Mouse (Mus musculus): ENCODE data around the gene Kremen2. TPM values are rescaled to one million over a fixed set of nuclear protein-coding genes. Genes with fewer than 3 reads are reported as not detected.
A peak's percentile ranks its signal among the peaks of the same experiment; 100 is the strongest.
"Not testable (repeated sequence)": the region's sequence is repeated elsewhere in the genome, so short reads cannot be mapped to it uniquely, and the experiment has no call there.

Kremen2 gene
- polyA plus RNA-seq, 1 experiment: 0.96 TPM

GRCm38 (mm10) chr17:23783352-23783751 is 37.7 kb upstream of the Kremen2 start:
- Histone ChIP-seq H3K4me3 (ENCODE audit: insufficient read depth, low read length) (no peak overlapping the region), H3K27ac (ENCODE audit: insufficient read depth, low read length) (no peak overlapping the region), H3K4me1 (ENCODE audit: control insufficient read depth, insufficient read depth, low read length) (no peaks in the 10 kb centered on the region)
- TF ChIP-seq POLR2A (IDR thresholded peaks at IDR 0.05; ENCODE audit: extremely low read depth, insufficient read depth, low read length): no peak
- TF ChIP-seq CTCF (IDR thresholded peaks at IDR 0.05; ENCODE audit: extremely low read depth, insufficient read depth, low read length): no peak

GRCm38 (mm10) chr17:23778447-23778846 is 32.8 kb upstream of the Kremen2 start:
- H3K4me1 ChIP-seq (ENCODE audit: control insufficient read depth, insufficient read depth, low read length): 0 out of 2 replicates have a peak, but pooled peaks cover 2% of the 10 kb centered on the region
- H3K4me3 ChIP-seq (ENCODE audit: insufficient read depth, low read length): no peak overlapping the region
- no peak overlapping the region for H3K27ac ChIP-seq (ENCODE audit: insufficient read depth, low read length)
- TF ChIP-seq CTCF (IDR thresholded peaks at IDR 0.05; ENCODE audit: extremely low read depth, insufficient read depth, low read length): no peak
- no peak for TF ChIP-seq POLR2A (IDR thresholded peaks at IDR 0.05; ENCODE audit: extremely low read depth, insufficient read depth, low read length)

- Histone ChIP-seq H3K27ac (ENCODE audit: insufficient read depth, low read length) (no peak overlapping the region), H3K4me3 (ENCODE audit: insufficient read depth, low read length) (no peak overlapping the region), H3K4me1 (ENCODE audit: control insufficient read depth, insufficient read depth, low read length) (0 out of 2 replicates have a peak, but pooled peaks cover 2% of the 10 kb centered on the region)
- no peak for TF ChIP-seq CTCF (IDR thresholded peaks at IDR 0.05; ENCODE audit: extremely low read depth, insufficient read depth, low read length)
Observed at GRCm38 (mm10) chr17:23777141-23777540, 31.5 kb upstream of the Kremen2 start.

- TF ChIP-seq POLR2A (IDR thresholded peaks at IDR 0.05; ENCODE audit: extremely low read depth, insufficient read depth, low read length) (no peak), CTCF (IDR thresholded peaks at IDR 0.05; ENCODE audit: extremely low read depth, insufficient read depth, low read length) (no peak)
- no peak overlapping the region for H3K27ac ChIP-seq (ENCODE audit: insufficient read depth, low read length)
- H3K4me3 ChIP-seq (ENCODE audit: insufficient read depth, low read length): no peak overlapping the region
- H3K4me1 ChIP-seq (ENCODE audit: control insufficient read depth, insufficient read depth, low read length): 0 out of 2 replicates have a peak, but pooled peaks cover 2% of the 10 kb centered on the region
Observed at GRCm38 (mm10) chr17:23776216-23776615, 30.6 kb upstream of the Kremen2 start.

- no peak overlapping the region for H3K4me3 ChIP-seq (ENCODE audit: insufficient read depth, low read length)
- TF ChIP-seq POLR2A (IDR thresholded peaks at IDR 0.05; ENCODE audit: extremely low read depth, insufficient read depth, low read length): no peak
- TF ChIP-seq CTCF (IDR thresholded peaks at IDR 0.05; ENCODE audit: extremely low read depth, insufficient read depth, low read length): peak; percentile 82
- H3K27ac ChIP-seq (ENCODE audit: insufficient read depth, low read length): no peak overlapping the region
- H3K4me1 ChIP-seq (ENCODE audit: control insufficient read depth, insufficient read depth, low read length): peaks cover 6% of the 10 kb centered on the region; the same call in 1 of the 2 replicates
Observed at GRCm38 (mm10) chr17:23774090-23774489, 28.5 kb upstream of the Kremen2 start.

GRCm38 (mm10) chr17:23773676-23774075 is 28.0 kb upstream of the Kremen2 start:
- no peak for TF ChIP-seq POLR2A (IDR thresholded peaks at IDR 0.05; ENCODE audit: extremely low read depth, insufficient read depth, low read length)
- peaks cover 6% of the 10 kb centered on the region; the same call in 1 of the 2 replicates for H3K4me1 ChIP-seq (ENCODE audit: control insufficient read depth, insufficient read depth, low read length)

GRCm38 (mm10) chr17:23772219-23772556 is 26.6 kb upstream of the Kremen2 start:
- H3K27ac ChIP-seq (ENCODE audit: insufficient read depth, low read length); H3K4me1 ChIP-seq (ENCODE audit: control insufficient read depth, insufficient read depth, low read length): not testable (repeated sequence)
- H3K4me3 ChIP-seq (ENCODE audit: insufficient read depth, low read length): peak overlapping the region; percentile 97; the same call in 1 of the 2 replicates

More at GRCm38 (mm10) chr17:23773676-23774075, 28.0 kb upstream of the Kremen2 start:
- H3K27ac ChIP-seq (ENCODE audit: insufficient read depth, low read length): no peak overlapping the region
- H3K4me3 ChIP-seq (ENCODE audit: insufficient read depth, low read length): no peak overlapping the region

- TF ChIP-seq CTCF (IDR thresholded peaks at IDR 0.05; ENCODE audit: extremely low read depth, insufficient read depth, low read length): no peak
- peak; percentile 75; the same call in 1 of the 2 replicates for TF ChIP-seq POLR2A (IDR thresholded peaks at IDR 0.05; ENCODE audit: extremely low read depth, insufficient read depth, low read length)
- Histone ChIP-seq H3K4me3 (ENCODE audit: insufficient read depth, low read length) (peak within 1 kb of the TSS; percentile 97), H3K4me1 (ENCODE audit: control insufficient read depth, insufficient read depth, low read length) (peaks cover 6% of the 10 kb centered on the region), H3K27ac (ENCODE audit: insufficient read depth, low read length) (peak within 1 kb of the TSS; percentile 77)
Observed at GRCm38 (mm10) chr17:23771284-23772218, 25.9 kb upstream of the Kremen2 start, which contains the start of gene Flywch1. Gene Flywch1 (minus strand): TSS chr17:23771602.

GRCm38 (mm10) chr17:23770896-23771283 is 25.3 kb upstream of the Kremen2 start:
- H3K27ac ChIP-seq (ENCODE audit: insufficient read depth, low read length): peak overlapping the region; percentile 77
- peaks cover 6% of the 10 kb centered on the region for H3K4me1 ChIP-seq (ENCODE audit: control insufficient read depth, insufficient read depth, low read length)
- TF ChIP-seq CTCF (IDR thresholded peaks at IDR 0.05; ENCODE audit: extremely low read depth, insufficient read depth, low read length): no peak
- H3K4me3 ChIP-seq (ENCODE audit: insufficient read depth, low read length): peak overlapping the region; percentile 97

- no peak for TF ChIP-seq POLR2A (IDR thresholded peaks at IDR 0.05; ENCODE audit: extremely low read depth, insufficient read depth, low read length)
- TF ChIP-seq CTCF (IDR thresholded peaks at IDR 0.05; ENCODE audit: extremely low read depth, insufficient read depth, low read length): no peak
- Histone ChIP-seq H3K27ac (ENCODE audit: insufficient read depth, low read length) (no peak overlapping the region), H3K4me1 (ENCODE audit: control insufficient read depth, insufficient read depth, low read length) (peaks cover 6% of the 10 kb centered on the region), H3K4me3 (ENCODE audit: insufficient read depth, low read length) (peak overlapping the region; percentile 97)
Observed at GRCm38 (mm10) chr17:23770493-23770892, 24.9 kb upstream of the Kremen2 start.

Measured in cortical plate, adult 2 months (tissue).